Mouse (Mus musculus) midbrain, embryonic 11.5 days (tissue): Measurements from ENCODE around the gene Gm7356. TPM values are rescaled to one million over a fixed set of nuclear protein-coding genes. Genes with fewer than 3 reads are reported as not detected.
"Not testable (repeated sequence)": the region's sequence is repeated elsewhere in the genome, so short reads cannot be mapped to it uniquely, and the experiment has no call there.

Experiments used
- ATAC-seq: fragments of 200-750 bp; cut with Nextera tagmentation; 2 replicates; pipeline ENCODE4 v1.8.0; 2017; ENCODE audit warnings: moderate TSS enrichment, moderate library complexity; ENCODE audit not compliant: low FRiP score
- DNase-seq: peaks from one replicate; pipeline ENCODE4 v3.0.0; 2015; ENCODE audit warnings: low spot score; ENCODE audit errors: missing footprints
- H3K27ac ChIP-seq: fragments of 300-500 bp; sonication (generic); 2 replicates; pipeline ENCODE4 v1.5.1; 2014; ENCODE audit warnings: low read depth, low read length
- H3K27me3 ChIP-seq: fragments of 300-500 bp; sonication (generic); 2 replicates; pipeline ENCODE4 v1.6.1; 2014; ENCODE audit warnings: mild to moderate bottlenecking, low read length, moderate library complexity, mixed read lengths; ENCODE audit not compliant: control insufficient read depth, insufficient read depth
- H3K36me3 ChIP-seq: fragments of 300-500 bp; sonication (generic); 2 replicates; pipeline ENCODE4 v1.6.1; 2014; ENCODE audit warnings: mild to moderate bottlenecking, low read length, moderate library complexity, mixed read lengths; ENCODE audit not compliant: control insufficient read depth, insufficient read depth
- H3K4me1 ChIP-seq: fragments of 300-500 bp; sonication (generic); 2 replicates; pipeline ENCODE4 v1.6.1; 2014; ENCODE audit warnings: low read length; ENCODE audit not compliant: control insufficient read depth, insufficient read depth
- H3K4me2 ChIP-seq: fragments of 300-500 bp; sonication (generic); 2 replicates; pipeline ENCODE4 v1.6.1; 2014; ENCODE audit warnings: mild to moderate bottlenecking, moderate library complexity
- H3K4me3 ChIP-seq: fragments of 300-500 bp; sonication (generic); 2 replicates; pipeline ENCODE4 v1.5.1; 2014; ENCODE audit warnings: low read depth, low read length
- H3K9ac ChIP-seq: fragments of 300-500 bp; sonication (generic); 2 replicates; pipeline ENCODE4 v1.6.1; 2014; ENCODE audit warnings: low read length
- H3K9me3 ChIP-seq: fragments of 300-500 bp; sonication (generic); 2 replicates; pipeline ENCODE4 v1.6.1; 2016; ENCODE audit warnings: low read length; ENCODE audit not compliant: control insufficient read depth
- WGBS: fragments of 180-500 bp; shearing (Covaris S2); extraction: QIAGEN DNeasy Blood & Tissue Kit; methylation state at CpG from one replicate; pipeline ENCODE4 v1.1.7; 2014; 5-methylcytosine and 5-hydroxymethylcytosine counted together
- polyA plus RNA-seq: library from polyadenylated mRNA; unstranded; fragments of >200 nt; fragmentation: Nextera tagmentation; extraction: Ambion mirVana; gene quantifications from 2 replicates; pipeline ENCODE4 v1.2.1, GENCODE M21; 2014

Gm7356 gene
- polyA plus RNA-seq, 1 experiment from 2014 or later = not detected

DNA sequence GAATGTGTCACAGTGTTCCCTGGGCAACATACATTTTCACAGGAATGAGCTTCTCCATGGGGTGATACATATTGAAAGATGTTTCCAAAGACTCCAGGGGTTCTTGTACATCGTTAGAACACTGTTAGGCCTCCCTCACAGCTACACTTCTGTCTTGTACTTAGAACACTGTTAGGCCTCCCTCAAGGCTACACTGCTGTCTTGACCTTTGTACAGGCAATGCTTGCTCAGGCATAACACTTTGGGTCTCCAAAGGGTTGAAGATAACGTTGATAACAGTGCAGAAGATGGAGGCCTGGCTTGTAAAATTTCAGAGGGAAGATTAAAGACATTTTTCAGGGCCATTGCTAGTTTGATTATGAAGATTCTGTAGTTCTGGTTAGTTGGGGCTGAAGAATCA, 45.4 kb downstream of the Gm7356 start:
- not testable (repeated sequence) for H3K9me3 ChIP-seq, H3K4me1 ChIP-seq, H3K27me3 ChIP-seq, H3K4me2 ChIP-seq, ATAC-seq, H3K9ac ChIP-seq, DNase-seq, H3K36me3 ChIP-seq, H3K27ac ChIP-seq, H3K4me3 ChIP-seq
- 61% methylated on average over 1 of the region's 2 CpGs for WGBS

DNA sequence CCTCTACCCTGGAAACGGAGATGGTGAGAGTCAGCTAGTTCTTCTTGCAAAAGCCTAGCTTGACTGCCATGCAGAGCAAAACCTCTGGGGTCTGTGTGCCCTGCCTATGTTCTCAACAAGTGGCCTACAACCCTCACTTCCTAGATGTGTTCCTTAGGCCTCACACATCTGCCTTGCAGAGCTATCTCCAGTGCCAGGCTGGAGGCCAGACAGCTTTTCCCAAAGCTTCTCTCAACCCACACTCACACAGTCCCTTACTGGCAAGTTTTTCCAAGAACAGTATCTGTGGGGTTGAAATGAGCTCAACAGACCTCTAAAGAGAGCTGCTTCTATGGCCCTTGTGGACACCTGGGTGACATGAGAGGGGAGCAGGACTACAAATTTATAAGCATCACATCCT, 51.9 kb downstream of the Gm7356 start:
- not testable (repeated sequence) for H3K4me2 ChIP-seq, H3K36me3 ChIP-seq, H3K9ac ChIP-seq, DNase-seq, H3K4me1 ChIP-seq, H3K4me3 ChIP-seq, H3K9me3 ChIP-seq, H3K27me3 ChIP-seq, ATAC-seq, H3K27ac ChIP-seq
- WGBS = 74% methylated on average over 1 of the region's 1 CpGs

Other genes starting within 250 kb of the Gm7356 start
- gene Afdn, start 243.2 kb downstream of the Gm7356 start, polyA plus RNA-seq = 117 and 123 TPM in 2 replicates
- gene Tcte2, start 241.9 kb downstream of the Gm7356 start, polyA plus RNA-seq = 5.6 and 5.8 TPM in 2 replicates
- gene Gm7168, start 55.3 kb downstream of the Gm7356 start, polyA plus RNA-seq = 0.10 TPM in 1 of 2 replicates, not detected in the other
- gene Gm7358, start 55.8 kb upstream of the Gm7356 start, polyA plus RNA-seq = not detected in 2 replicates
- gene Dact2, start 200.6 kb upstream of the Gm7356 start, polyA plus RNA-seq = 0.18 and 0.32 TPM in 2 replicates